In the genomic region with DNA sequence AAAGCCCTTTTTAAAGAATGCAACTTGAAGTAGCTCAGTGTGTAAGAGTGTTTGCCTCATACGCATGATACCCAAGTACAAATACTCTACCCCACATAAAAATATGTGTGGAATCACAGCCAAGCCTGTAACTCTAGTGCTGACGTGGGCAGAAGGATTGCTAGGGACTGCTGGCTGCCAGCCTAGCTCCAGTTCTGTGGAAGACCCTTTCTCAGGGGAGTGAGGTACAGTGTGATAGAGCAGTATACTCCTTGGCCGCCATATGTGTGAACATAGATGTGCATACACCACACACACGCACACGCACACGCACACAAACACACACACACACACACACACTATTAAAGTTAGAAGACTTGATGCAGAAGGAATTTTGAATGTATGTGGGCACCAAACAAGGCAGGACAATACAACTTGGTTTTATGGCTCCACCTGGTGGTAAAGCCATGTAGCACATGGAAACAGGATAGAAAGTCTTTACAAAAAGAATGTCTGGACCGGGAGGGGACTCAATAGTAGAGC, we compare ENCODE assay signal across 9 mouse cellular contexts. TPM values are rescaled to one million over a fixed set of nuclear protein-coding genes. Genes with fewer than 3 reads are reported as not detected.
DNase-seq lines count a peak whose midpoint lies in the region; ATAC-seq and TF ChIP-seq lines count a peak whose summit lies in the region.
"Had no signal": no experiment of that assay in that cellular context is flagged by ENCODE, and none has a peak within 500 bp of the region (broad histone marks: within the 10 kb centered on the region; RNA-seq: fewer than 3 reads in every experiment).

No protein-coding gene starts in this region.

- no peak overlapping the region for H3K9ac ChIP-seq in heart, adult 2 months (ENCODE audit: low read depth, low read length)
- H3K9ac ChIP-seq in hindbrain, embryonic 15.5 days = no peak overlapping the region
- H3K9ac ChIP-seq in midbrain, embryonic 11.5 days (ENCODE audit: low read length) = no peak overlapping the region

- TF ChIP-seq CTCF in heart, adult 2 months (IDR thresholded peaks at IDR 0.05) = peak; percentile 89
- TF ChIP-seq CTCF in brain, embryonic 14.5 days (IDR thresholded peaks at IDR 0.05; ENCODE audit: borderline replicate concordance, extremely low read depth, insufficient read depth, insufficient read length) = peak; percentile 68; the same call in 1 of the 2 replicates
- TF ChIP-seq CTCF in embryonic fibroblast, embryonic 13.5 days (IDR thresholded peaks at IDR 0.05; ENCODE audit: borderline replicate concordance, insufficient read depth, low read length) = no peak
- TF ChIP-seq CTCF in left cerebral cortex, adult 2 months (IDR thresholded peaks at IDR 0.05) = peak; percentile 82

- TF ChIP-seq POLR2A in heart, adult 2 months (IDR thresholded peaks at IDR 0.05; ENCODE audit: insufficient read depth, low read depth, low read length) = no peak
- TF ChIP-seq POLR2A in brain, embryonic 14.5 days (IDR thresholded peaks at IDR 0.05; ENCODE audit: borderline replicate concordance, extremely low read depth, insufficient read depth, insufficient read length, poor library complexity, severe bottlenecking) = no peak
- TF ChIP-seq POLR2A in embryonic fibroblast, embryonic 13.5 days (IDR thresholded peaks at IDR 0.05; ENCODE audit: low read depth, low read length) = no peak

- no peak for TF ChIP-seq EP300 in heart, adult 2 months (IDR thresholded peaks at IDR 0.05; ENCODE audit: insufficient read depth, low read depth, low read length)

- intact Hi-C loops in heart, adult 2 months (cut with DNase I) = loop anchor here (2.0 to 10.0 kb wide), 5 partner anchors 41 to 789 kb away; a partner anchor contains a TSS
- intact Hi-C loops in left cerebral cortex, adult 2 months (cut with DNase I) = loop anchor here (2.0 to 5.0 kb wide), 2 partner anchors 41 to 201 kb away; a partner anchor contains a TSS

- no peaks in the 10 kb centered on the region; the same call in 1 of the 2 replicates for H3K36me3 ChIP-seq in heart, adult 2 months (ENCODE audit: control insufficient read depth, insufficient read depth, low read length)
- H3K36me3 ChIP-seq in hindbrain, embryonic 15.5 days = 0 out of 2 replicates have a peak, but pooled peaks cover 4% of the 10 kb centered on the region
- no peaks in the 10 kb centered on the region for H3K36me3 ChIP-seq in midbrain, embryonic 11.5 days (ENCODE audit: control insufficient read depth, insufficient read depth, low read length)

- ATAC-seq in hindbrain, embryonic 15.5 days (ENCODE audit: low FRiP score, low read depth) = 0 out of 2 replicates have a peak, but pooled peaks have one; percentile 30
- no peak for ATAC-seq in midbrain, embryonic 11.5 days (ENCODE audit: low FRiP score)

- DNase-seq in heart, adult 2 months = peak; percentile 29 to 34
- no peak for DNase-seq in heart, adult 11 months
- peak; percentile 76 for DNase-seq in brain, embryonic 14.5 days (ENCODE audit: low read depth)
- DNase-seq in left cerebral cortex, adult 2 months (ENCODE audit: extremely low spot score in 1 of 2, low spot score in 2 of 2) = peak; percentile 37 to 53
- peak; percentile 94 for DNase-seq in midbrain, embryonic 11.5 days (ENCODE audit: low spot score, missing footprints)
- peak; percentile 26 to 64 for DNase-seq in spleen, postnatal 10 days (ENCODE audit: low spot score in 2 of 2)

- no peaks in the 10 kb centered on the region for H3K9me3 ChIP-seq in hindbrain, embryonic 15.5 days
- H3K9me3 ChIP-seq in midbrain, embryonic 11.5 days (ENCODE audit: control insufficient read depth, low read length) = no peaks in the 10 kb centered on the region

- H3K27ac ChIP-seq in heart, adult 2 months = no peak overlapping the region
- H3K27ac ChIP-seq in embryonic fibroblast, embryonic 13.5 days (ENCODE audit: insufficient read depth, low read length) = 0 out of 2 replicates have a peak overlapping the region, but pooled peaks have one; percentile 12
- no peak overlapping the region for H3K27ac ChIP-seq in hindbrain, embryonic 15.5 days (replicated peaks)
- no peak overlapping the region for H3K27ac ChIP-seq in left cerebral cortex, adult 2 months
- no peak overlapping the region for H3K27ac ChIP-seq in midbrain, embryonic 11.5 days (ENCODE audit: low read depth, low read length)

- 52% methylated on average over 7 of the region's 7 CpGs for WGBS in heart, adult 2 months
- WGBS in hindbrain, embryonic 15.5 days = 69% methylated on average over 7 of the region's 7 CpGs
- 67% methylated on average over 7 of the region's 7 CpGs for WGBS in midbrain, embryonic 11.5 days

- no peaks in the 10 kb centered on the region; the same call in 1 of the 2 replicates for H3K79me2 ChIP-seq in heart, adult 2 months (replicated peaks; ENCODE audit: control insufficient read depth, insufficient read depth, low read length)

- peaks cover 2% of the 10 kb centered on the region; the same call in 1 of the 2 replicates for H3K4me1 ChIP-seq in heart, adult 2 months (ENCODE audit: control insufficient read depth, insufficient read depth, low read length)
- H3K4me1 ChIP-seq in embryonic fibroblast, embryonic 13.5 days (ENCODE audit: control insufficient read depth, insufficient read depth, low read length) = 0 out of 2 replicates have a peak, but pooled peaks cover 3% of the 10 kb centered on the region
- no peaks in the 10 kb centered on the region for H3K4me1 ChIP-seq in hindbrain, embryonic 15.5 days (replicated peaks)
- H3K4me1 ChIP-seq in midbrain, embryonic 11.5 days (ENCODE audit: control insufficient read depth, insufficient read depth, low read length) = no peaks in the 10 kb centered on the region

- no peaks in the 10 kb centered on the region for H3K27me3 ChIP-seq in heart, adult 2 months (ENCODE audit: control insufficient read depth, insufficient read depth, low read length)
- H3K27me3 ChIP-seq in hindbrain, embryonic 15.5 days = no peaks in the 10 kb centered on the region
- no peaks in the 10 kb centered on the region for H3K27me3 ChIP-seq in midbrain, embryonic 11.5 days (ENCODE audit: control insufficient read depth, insufficient read depth, low read length)

- no peak overlapping the region for H3K4me2 ChIP-seq in hindbrain, embryonic 15.5 days
- H3K4me2 ChIP-seq in midbrain, embryonic 11.5 days = no peak overlapping the region

- no peak overlapping the region for H3K4me3 ChIP-seq in heart, adult 2 months
- no peak overlapping the region for H3K4me3 ChIP-seq in embryonic fibroblast, embryonic 13.5 days (ENCODE audit: insufficient read depth, low read length)
- H3K4me3 ChIP-seq in hindbrain, embryonic 15.5 days = no peak overlapping the region
- H3K4me3 ChIP-seq in left cerebral cortex, adult 2 months = no peak overlapping the region
- no peak overlapping the region for H3K4me3 ChIP-seq in midbrain, embryonic 11.5 days (ENCODE audit: low read depth, low read length)
- H3K4me3 ChIP-seq: myocyte had no signal

RNA-seq across cellular contexts. Expression of a gene that starts 41.2 kb away (rescaled TPM):
- total RNA-seq in heart, adult 2 months (2021) = 10 to 100 TPM; 16.9 to 20.6 TPM
- polyA plus RNA-seq in heart, adult 2 months (2012; rRNA removed) = 9.2 and 15.0 TPM in 2 replicates
- polyA plus RNA-seq in brain, embryonic 14.5 days (2012; rRNA removed) = 19.6 and 28.4 TPM in 2 replicates
- polyA plus RNA-seq in embryonic fibroblast, embryonic 13.5 days (2011; ENCODE audit: insufficient read length, low read depth, missing spikeins) = 31.0 and 39.2 TPM in 2 replicates
- 12.0 and 12.2 TPM in 2 replicates for polyA plus RNA-seq in hindbrain, embryonic 15.5 days (2015; fragmentation: Nextera tagmentation; extraction: Ambion mirVana)
- 10 to 100 TPM; 36.4 to 36.8 TPM for total RNA-seq in left cerebral cortex, adult 2 months (2021)
- polyA plus RNA-seq in midbrain, embryonic 11.5 days (2014; fragmentation: Nextera tagmentation; extraction: Ambion mirVana) = 10.8 and 11.8 TPM in 2 replicates
